ENCODE assay signal across 12 mouse cellular contexts in the genomic region with DNA sequence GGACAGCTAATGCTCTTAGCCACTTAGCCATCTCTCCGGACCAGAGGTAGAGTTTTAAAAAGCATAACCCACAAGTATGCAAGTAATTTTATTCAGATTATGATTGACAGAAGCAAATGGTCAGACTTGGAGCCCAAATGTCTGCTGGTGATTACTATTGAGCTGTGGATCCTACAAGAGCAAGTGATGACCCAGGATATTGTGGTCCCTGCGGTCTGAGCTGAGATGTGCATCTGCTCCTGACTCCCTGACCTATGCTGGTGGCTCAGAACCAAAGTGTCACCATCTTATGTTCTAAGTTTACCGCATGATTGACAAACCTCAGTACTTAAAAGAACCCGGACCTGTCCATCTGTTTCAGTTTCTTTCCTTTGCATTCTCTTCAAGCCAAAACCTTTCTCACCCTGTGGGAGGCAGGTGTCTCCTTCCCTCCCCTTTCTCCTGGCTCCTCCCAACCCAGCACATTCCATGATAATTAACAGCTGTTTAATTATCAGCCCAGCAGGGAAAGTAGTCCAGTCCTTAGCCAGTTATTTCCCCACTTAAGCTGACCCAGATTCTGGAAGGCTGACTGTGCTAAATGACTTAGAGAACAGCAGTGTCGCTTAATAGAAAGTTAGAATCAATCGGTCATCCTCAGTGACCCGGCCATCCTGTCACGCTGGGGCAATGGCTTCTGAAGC.
DNase-seq lines count a peak whose midpoint lies in the region; ATAC-seq lines count a peak whose summit lies in the region.
"Had no signal": no experiment of that assay in that cellular context is flagged by ENCODE, and none has a peak within 500 bp of the region (broad histone marks: within the 10 kb centered on the region; RNA-seq: fewer than 3 reads in every experiment).

No protein-coding gene starts in this region.

- no peaks in the 10 kb centered on the region for H3K4me1 ChIP-seq in hindbrain, embryonic 15.5 days (replicated peaks)
- no peaks in the 10 kb centered on the region for H3K4me1 ChIP-seq in hindbrain, embryonic 11.5 days (replicated peaks; ENCODE audit: control insufficient read depth, insufficient read depth, low read length)
- H3K4me1 ChIP-seq in kidney, embryonic 14.5 days (ENCODE audit: control insufficient read depth, insufficient read depth, low read length), result no peaks in the 10 kb centered on the region
- H3K4me1 ChIP-seq: embryonic facial prominence, embryonic 13.5 days had no signal

- DNase-seq in hindbrain, embryonic 11.5 days (ENCODE audit: low spot score), result no peak
- DNase-seq in cerebellum, adult 9-10 months, result peak; percentile 79
- DNase-seq in retina, postnatal 1 day, result peak; percentile 90
- DNase-seq in heart, postnatal 10 days, result no peak
- no peak for DNase-seq in gastrocnemius, adult 18-20 months (ENCODE audit: low spot score)
- DNase-seq: heart, postnatal 4 days; lung, postnatal 36 days had no signal

- intact Hi-C loops in heart, postnatal 10 days (cut with DNase I), result no loop called here

- no peak overlapping the region for H3K4me3 ChIP-seq in hindbrain, embryonic 15.5 days
- no peak overlapping the region for H3K4me3 ChIP-seq in hindbrain, embryonic 11.5 days (ENCODE audit: low read depth, low read length)
- H3K4me3 ChIP-seq in kidney, embryonic 14.5 days (ENCODE audit: low read length), result no peak overlapping the region
- H3K4me3 ChIP-seq: embryonic facial prominence, embryonic 13.5 days had no signal

- no peaks in the 10 kb centered on the region for H3K9me3 ChIP-seq in hindbrain, embryonic 15.5 days
- no peaks in the 10 kb centered on the region for H3K9me3 ChIP-seq in hindbrain, embryonic 11.5 days (ENCODE audit: control insufficient read depth, low read length)
- H3K9me3 ChIP-seq in kidney, embryonic 14.5 days (ENCODE audit: control insufficient read depth, low read length), result no peaks in the 10 kb centered on the region
- H3K9me3 ChIP-seq: embryonic facial prominence, embryonic 13.5 days had no signal

- no peak overlapping the region for H3K9ac ChIP-seq in hindbrain, embryonic 15.5 days
- H3K9ac ChIP-seq in hindbrain, embryonic 11.5 days (ENCODE audit: low read depth, low read length), result no peak overlapping the region
- H3K9ac ChIP-seq in kidney, embryonic 14.5 days (ENCODE audit: low read depth, low read length), result no peak overlapping the region
- H3K9ac ChIP-seq: embryonic facial prominence, embryonic 13.5 days; liver, embryonic 14.5 days had no signal

- 0 out of 2 replicates have a peak overlapping the region, but pooled peaks have one; percentile 9 for H3K27ac ChIP-seq in hindbrain, embryonic 15.5 days (replicated peaks)
- no peak overlapping the region for H3K27ac ChIP-seq in hindbrain, embryonic 11.5 days (ENCODE audit: low read depth, low read length)
- H3K27ac ChIP-seq in kidney, embryonic 14.5 days (ENCODE audit: low read depth, low read length), result no peak overlapping the region
- H3K27ac ChIP-seq: embryonic facial prominence, embryonic 13.5 days; liver, embryonic 14.5 days had no signal

- peak; percentile 70 for ATAC-seq in hindbrain, embryonic 15.5 days (ENCODE audit: low FRiP score, low read depth)
- no peak for ATAC-seq in hindbrain, embryonic 11.5 days (ENCODE audit: low FRiP score)
- ATAC-seq in kidney, embryonic 14.5 days (ENCODE audit: low FRiP score, low TSS enrichment), result 0 out of 2 replicates have a peak, but pooled peaks have one; percentile 34
- ATAC-seq: CD4-positive, CD25-positive, alpha-beta regulatory T cell, adult 4 months had no signal

- whole genome bisulfite sequencing in hindbrain, embryonic 15.5 days, result 65% methylated on average over 8 of the region's 8 CpGs
- WGBS in hindbrain, embryonic 11.5 days, result 67% methylated on average over 8 of the region's 8 CpGs
- 74% methylated on average over 8 of the region's 8 CpGs for WGBS in kidney, embryonic 14.5 days

- no peak overlapping the region for H3K4me2 ChIP-seq in hindbrain, embryonic 15.5 days
- no peak overlapping the region for H3K4me2 ChIP-seq in hindbrain, embryonic 11.5 days (replicated peaks; ENCODE audit: low read depth, low read length)
- H3K4me2 ChIP-seq in kidney, embryonic 14.5 days (replicated peaks; ENCODE audit: low read depth, low read length), result no peak overlapping the region
- H3K4me2 ChIP-seq: embryonic facial prominence, embryonic 13.5 days had no signal

- no peaks in the 10 kb centered on the region for H3K27me3 ChIP-seq in hindbrain, embryonic 15.5 days
- H3K27me3 ChIP-seq in hindbrain, embryonic 11.5 days (ENCODE audit: control insufficient read depth, insufficient read depth, low read length), result no peaks in the 10 kb centered on the region; the same call in 1 of the 2 replicates
- no peaks in the 10 kb centered on the region for H3K27me3 ChIP-seq in kidney, embryonic 14.5 days (ENCODE audit: control insufficient read depth, insufficient read depth, low read length)

- no peaks in the 10 kb centered on the region for H3K36me3 ChIP-seq in hindbrain, embryonic 15.5 days
- H3K36me3 ChIP-seq in hindbrain, embryonic 11.5 days (ENCODE audit: control insufficient read depth, insufficient read depth, low read length), result no peaks in the 10 kb centered on the region
- no peaks in the 10 kb centered on the region for H3K36me3 ChIP-seq in kidney, embryonic 14.5 days (ENCODE audit: control insufficient read depth, insufficient read depth, low read length)
- H3K36me3 ChIP-seq: embryonic facial prominence, embryonic 13.5 days had no signal

Comparison
In these comparisons a context has a peak if more than half of its experiments do, and no peak if none do; other contexts are left out.
1. DNase-seq: peak in cerebellum, adult 9-10 months (single experiment) and retina, postnatal 1 day (single experiment); none in hindbrain, embryonic 11.5 days (single experiment), heart, postnatal 10 days (0 of 2) and gastrocnemius, adult 18-20 months (single experiment).